Mouse (Mus musculus) liver, adult 2 months (tissue): Measurements from ENCODE around the gene Sirpa. TPM values are rescaled to one million over a fixed set of nuclear protein-coding genes. Genes with fewer than 3 reads are reported as not detected.

Experiments used
- DNase-seq: peaks from one replicate; pipeline ENCODE4 v3.0.0-alpha.2; 2011; ENCODE audit warnings: low read depth, low spot score; ENCODE audit errors: extremely low read depth
- H3K27ac ChIP-seq: fragments of 200-500 bp; replicated peaks from 2 replicates; pipeline ENCODE4 v1.5.1; 2012; ENCODE audit warnings: low read depth, mild to moderate bottlenecking, control low read depth, inconsistent platforms, low read length; ENCODE audit not compliant: insufficient read depth
- H3K27me3 ChIP-seq: fragments of 200-500 bp; 2 replicates; pipeline ENCODE4 v1.6.1; 2012; ENCODE audit warnings: mild to moderate bottlenecking, moderate library complexity, low read length, inconsistent platforms; ENCODE audit not compliant: control insufficient read depth, insufficient read depth
- H3K36me3 ChIP-seq: fragments of 200-500 bp; 2 replicates; pipeline ENCODE4 v1.6.1; 2012; ENCODE audit warnings: low read length, inconsistent platforms; ENCODE audit not compliant: control insufficient read depth, insufficient read depth
- H3K4me1 ChIP-seq: fragments of 200-500 bp; 2 replicates; pipeline ENCODE4 v1.6.1; 2011; ENCODE audit warnings: low read length; ENCODE audit not compliant: control insufficient read depth, insufficient read depth
- H3K4me3 ChIP-seq: fragments of 200-500 bp; 2 replicates; pipeline ENCODE4 v1.5.1; 2011; ENCODE audit warnings: low read depth, mild to moderate bottlenecking, control low read depth, low read length, moderate library complexity; ENCODE audit not compliant: insufficient read depth
- H3K79me2 ChIP-seq: fragments of 200-500 bp; 2 replicates; pipeline ENCODE4 v1.6.1; 2012; ENCODE audit warnings: inconsistent platforms, mild to moderate bottlenecking, low read length, moderate library complexity; ENCODE audit not compliant: control insufficient read depth, insufficient read depth
- H3K9ac ChIP-seq: fragments of 200-500 bp; 2 replicates; pipeline ENCODE4 v1.6.1; 2012; ENCODE audit warnings: low read depth, mild to moderate bottlenecking, control low read depth, inconsistent platforms, low read length
- CTCF ChIP-seq: fragments of 200-500 bp; IDR thresholded peaks from 2 replicates; pipeline ENCODE4 v1.5.1; 2011; ENCODE audit warnings: low read depth, low read length, control low read depth
- POLR2A ChIP-seq: fragments of 200-500 bp; IDR thresholded peaks from 2 replicates; pipeline ENCODE4 v1.6.1; 2011; ENCODE audit warnings: low read length, control low read depth; ENCODE audit not compliant: insufficient read depth; ENCODE audit errors: extremely low read depth
- WGBS: fragments of 180-500 bp; shearing (Covaris S2); methylation state at CpG from one replicate; pipeline ENCODE4 v1.1.7; 2018; 5-methylcytosine and 5-hydroxymethylcytosine counted together
- polyA plus RNA-seq: library from polyadenylated mRNA; depleted of rRNA; stranded (reverse); fragments of >200 nt; gene quantifications from 2 replicates; pipeline ENCODE4 v1.2.3, GENCODE M21; 2012
- total RNA-seq: library from RNA; depleted of rRNA; stranded (reverse); fragments of >200 nt; gene quantifications from 2 replicates; pipeline ENCODE4 v1.2.3, GENCODE M21; 2014

Gene Sirpa
- total and polyA plus RNA-seq, 2 experiments: 12.4 to 13.1 TPM

DNA sequence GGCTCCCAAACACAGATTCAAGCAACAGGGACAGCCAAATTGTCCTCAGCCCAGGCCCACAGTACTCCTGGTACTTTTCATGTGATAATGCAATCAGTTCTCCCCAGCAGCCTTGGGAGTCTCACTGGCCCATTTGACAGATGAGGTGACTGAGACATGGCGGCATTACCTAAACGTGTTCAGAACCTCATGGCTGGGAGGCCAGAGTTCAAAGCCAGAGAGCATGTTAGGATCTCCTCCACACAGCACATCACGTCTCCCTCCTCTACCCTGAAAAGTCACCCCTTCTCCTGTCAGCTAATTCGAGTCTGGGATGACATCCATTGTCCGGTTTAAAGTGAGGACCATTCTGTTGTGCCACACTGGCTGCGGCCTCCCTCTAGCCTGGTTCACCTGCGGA lies 27.5 kb downstream of the Sirpa start:
- no peaks in the 10 kb centered on the region for H3K4me1 ChIP-seq
- TF ChIP-seq CTCF (no peak), POLR2A (no peak)
- no peaks in the 10 kb centered on the region for H3K27me3 ChIP-seq
- no peaks in the 10 kb centered on the region for H3K79me2 ChIP-seq
- H3K36me3 ChIP-seq: no peaks in the 10 kb centered on the region
- no peak for DNase-seq
- H3K9ac ChIP-seq: no peak overlapping the region
- H3K4me3 ChIP-seq: no peak overlapping the region
- WGBS: 87% methylated on average over 7 of the region's 7 CpGs
- no peak overlapping the region for H3K27ac ChIP-seq

DNA sequence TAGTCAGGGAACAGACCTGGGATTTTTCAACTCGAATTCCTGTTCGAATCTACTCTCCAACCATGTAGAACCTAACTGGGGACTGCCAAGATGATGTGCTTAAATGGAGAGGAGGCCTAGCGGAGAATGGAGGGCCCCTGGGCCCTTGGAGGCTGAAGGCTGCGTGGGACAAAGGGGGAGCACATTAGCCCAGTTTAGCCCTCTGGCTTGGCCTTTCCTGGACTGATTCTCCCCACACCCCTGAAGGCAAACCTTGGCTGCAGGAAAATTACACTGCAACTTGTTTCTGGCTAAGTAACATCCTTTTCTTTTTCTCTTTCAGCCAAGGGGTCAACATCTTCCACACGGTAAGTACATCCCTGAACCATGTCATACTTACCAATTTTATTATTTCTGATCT lies 28.2 kb downstream of the Sirpa start:
- Histone ChIP-seq H3K36me3 (no peaks in the 10 kb centered on the region), H3K27ac (no peak overlapping the region), H3K4me3 (no peak overlapping the region), H3K79me2 (no peaks in the 10 kb centered on the region), H3K4me1 (no peaks in the 10 kb centered on the region), H3K9ac (no peak overlapping the region), H3K27me3 (no peaks in the 10 kb centered on the region)
- TF ChIP-seq POLR2A (no peak), CTCF (no peak)
- no peak for DNase-seq
- WGBS: 92% methylated on average over 5 of the region's 5 CpGs

DNA sequence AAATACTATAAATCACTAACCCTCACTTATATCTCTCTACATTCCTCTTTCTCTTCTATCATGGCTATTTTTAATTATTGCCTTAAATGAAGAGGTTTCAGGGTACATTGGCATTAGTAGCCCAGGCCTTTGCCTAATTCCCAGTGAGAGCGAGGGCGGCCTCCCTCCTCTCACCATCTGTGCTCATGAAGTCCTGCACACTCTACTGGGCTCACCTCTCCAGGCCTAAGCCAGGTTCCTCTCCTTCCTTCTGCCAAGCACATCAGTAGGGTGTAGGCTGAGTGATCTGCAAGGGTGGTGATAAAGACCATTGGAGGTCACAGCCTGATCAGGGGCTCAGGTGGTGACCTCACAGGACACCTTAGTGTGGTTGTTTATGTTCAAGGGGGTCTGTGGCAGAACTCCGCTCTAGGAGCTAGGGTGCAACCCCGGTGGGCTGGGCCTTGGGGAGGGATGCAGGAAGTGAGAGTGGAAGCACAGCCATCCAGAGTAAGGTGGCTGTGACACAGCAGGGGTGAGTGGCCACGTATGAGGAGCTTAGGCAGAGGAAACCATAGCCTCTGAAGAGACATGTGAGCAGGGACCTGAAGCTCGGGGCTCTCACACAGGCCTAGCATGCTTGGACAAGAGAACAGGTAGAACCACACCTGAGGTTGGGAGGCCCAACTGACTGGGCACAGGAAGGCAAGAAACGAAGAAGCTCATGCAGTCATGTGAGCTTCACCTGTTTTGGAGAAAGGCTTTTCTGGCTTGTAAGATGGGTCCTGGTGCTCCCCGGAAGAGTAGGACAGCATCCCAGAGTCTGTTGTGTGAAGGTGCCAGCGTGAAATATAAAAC lies 29.2 kb downstream of the Sirpa start:
- Histone ChIP-seq H3K36me3 (no peaks in the 10 kb centered on the region), H3K9ac (no peak overlapping the region), H3K4me1 (no peaks in the 10 kb centered on the region), H3K27me3 (no peaks in the 10 kb centered on the region), H3K27ac (no peak overlapping the region), H3K79me2 (no peaks in the 10 kb centered on the region), H3K4me3 (no peak overlapping the region)
- no peak for DNase-seq
- WGBS: 89% methylated on average over 9 of the region's 9 CpGs
- TF ChIP-seq POLR2A: no peak
- no peak for TF ChIP-seq CTCF

DNA sequence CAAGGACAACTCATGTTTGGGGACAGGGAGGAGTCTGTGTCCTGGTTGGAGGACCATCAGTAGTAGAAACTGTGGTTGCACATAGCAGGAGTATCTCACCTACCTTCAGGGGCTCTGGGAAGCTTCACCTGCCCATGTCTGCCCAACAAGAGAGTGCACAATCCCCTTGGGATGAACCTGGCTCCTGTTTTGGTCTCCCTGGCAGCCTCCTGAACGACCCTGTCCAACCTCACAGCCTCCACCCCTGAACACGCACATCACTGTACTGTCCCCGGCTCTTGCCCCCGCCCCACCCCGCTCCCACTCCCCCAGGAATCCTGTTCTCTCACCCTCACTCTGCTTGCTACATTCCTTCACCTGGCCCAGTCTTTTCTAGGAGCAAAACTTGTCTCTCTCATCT lies 30.3 kb downstream of the Sirpa start:
- H3K79me2 ChIP-seq: no peaks in the 10 kb centered on the region
- no peaks in the 10 kb centered on the region for H3K27me3 ChIP-seq
- H3K27ac ChIP-seq: no peak overlapping the region
- no peak for DNase-seq
- H3K36me3 ChIP-seq: no peaks in the 10 kb centered on the region
- H3K4me3 ChIP-seq: no peak overlapping the region
- no peak overlapping the region for H3K9ac ChIP-seq
- 95% methylated on average over 5 of the region's 5 CpGs for WGBS
- H3K4me1 ChIP-seq: no peaks in the 10 kb centered on the region
- TF ChIP-seq CTCF: no peak
- TF ChIP-seq POLR2A: no peak

DNA sequence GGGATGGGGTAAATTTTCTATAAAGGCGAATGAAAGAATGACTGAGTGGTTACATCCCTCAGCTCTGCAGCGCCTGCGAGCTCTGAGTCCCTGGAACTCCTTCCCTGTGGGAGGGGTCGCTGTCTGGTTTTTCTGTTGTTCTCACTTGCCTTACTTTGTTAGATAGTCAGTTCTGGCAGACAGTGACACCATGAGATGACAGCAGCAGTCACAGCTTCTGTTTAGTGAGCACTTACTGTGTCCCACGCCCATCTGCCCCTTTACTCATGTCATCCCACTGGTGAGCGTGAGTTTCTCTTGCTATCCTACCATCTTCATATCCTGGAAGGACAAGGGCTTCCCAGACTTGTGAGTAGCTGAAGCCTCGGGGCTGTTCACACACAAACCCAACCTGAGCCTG lies 31.1 kb downstream of the Sirpa start:
- TF ChIP-seq POLR2A: no peak
- no peak for TF ChIP-seq CTCF
- no peak for DNase-seq
- Histone ChIP-seq H3K4me1 (no peaks in the 10 kb centered on the region), H3K27me3 (no peaks in the 10 kb centered on the region), H3K36me3 (no peaks in the 10 kb centered on the region), H3K79me2 (no peaks in the 10 kb centered on the region), H3K9ac (no peak overlapping the region), H3K27ac (no peak overlapping the region), H3K4me3 (no peak overlapping the region)
- WGBS: 92% methylated on average over 7 of the region's 7 CpGs

DNA sequence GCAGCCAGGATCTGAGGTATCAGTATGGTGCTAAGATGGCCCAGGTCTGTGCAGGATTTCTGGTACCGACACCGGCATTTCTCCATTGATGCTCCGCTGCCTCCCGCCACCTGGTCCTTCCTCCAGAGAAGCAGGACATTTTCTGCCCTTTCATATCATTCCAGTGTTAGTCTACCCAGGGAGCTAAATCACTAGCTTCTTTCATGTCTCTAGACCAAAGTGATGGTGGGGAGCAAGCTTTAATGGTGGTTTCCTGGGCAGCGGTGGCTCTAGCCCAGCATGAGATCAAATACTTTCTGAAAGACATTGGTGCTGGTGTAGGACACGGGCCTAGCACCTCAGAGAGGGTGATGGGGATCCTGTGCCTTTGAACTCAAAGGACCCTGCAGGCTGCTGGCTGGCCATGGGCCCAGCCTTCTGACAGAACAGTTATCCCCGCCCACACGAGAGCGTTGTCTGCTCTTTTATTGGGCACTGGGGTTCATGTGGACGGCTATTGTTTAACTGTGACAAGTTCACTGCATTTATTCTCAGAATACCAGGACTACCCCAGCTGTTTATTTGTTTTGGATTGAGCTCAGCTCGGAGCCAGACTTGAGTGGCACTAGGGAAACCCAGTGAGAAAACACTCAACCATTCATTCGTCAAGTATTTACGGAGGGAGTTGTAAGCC lies 31.7 kb downstream of the Sirpa start:
- no peaks in the 10 kb centered on the region for H3K79me2 ChIP-seq
- no peak overlapping the region for H3K27ac ChIP-seq
- TF ChIP-seq CTCF (no peak), POLR2A (no peak)
- WGBS: 69% methylated on average over 13 of the region's 13 CpGs
- H3K27me3 ChIP-seq: no peaks in the 10 kb centered on the region
- no peak overlapping the region for H3K9ac ChIP-seq
- H3K4me1 ChIP-seq: no peaks in the 10 kb centered on the region
- H3K4me3 ChIP-seq: no peak overlapping the region
- no peaks in the 10 kb centered on the region for H3K36me3 ChIP-seq
- DNase-seq: no peak
